Mouse (Mus musculus) forebrain, embryonic 10.5 days (tissue): Measurements from ENCODE around the gene Ccnk. TPM values are rescaled to one million over a fixed set of nuclear protein-coding genes. Genes with fewer than 3 reads are reported as not detected.
A peak's percentile ranks its signal among the peaks of the same experiment; 100 is the strongest.

Experiments
- DNase-seq: peaks from one replicate; pipeline ENCODE4 v3.0.0-alpha.2; 2017; ENCODE audit warnings: low spot score; ENCODE audit errors: extremely low spot score
- H3K27ac ChIP-seq: fragments of 300-500 bp; sonication (generic); 2 replicates; pipeline ENCODE4 v1.5.1; 2016; ENCODE audit warnings: mild to moderate bottlenecking
- H3K27me3 ChIP-seq: fragments of 300-500 bp; sonication (generic); 2 replicates; pipeline ENCODE4 v1.6.1; 2016; ENCODE audit warnings: mild to moderate bottlenecking; ENCODE audit not compliant: poor library complexity, severe bottlenecking
- H3K36me3 ChIP-seq: fragments of 300-500 bp; sonication (generic); replicated peaks from 2 replicates; pipeline ENCODE4 v1.6.1; 2016; ENCODE audit warnings: mild to moderate bottlenecking, moderate library complexity
- H3K4me1 ChIP-seq: fragments of 300-500 bp; sonication (generic); 2 replicates; pipeline ENCODE4 v1.6.1; 2016
- H3K4me3 ChIP-seq: fragments of 300-500 bp; sonication (generic); 2 replicates; pipeline ENCODE4 v1.5.1; 2016; ENCODE audit warnings: mild to moderate bottlenecking, moderate library complexity
- H3K9me3 ChIP-seq: fragments of 300-500 bp; sonication (generic); 2 replicates; pipeline ENCODE4 v1.6.1; 2016; ENCODE audit warnings: mild to moderate bottlenecking, moderate library complexity
- WGBS: fragments of 180-500 bp; shearing (Covaris S2); methylation state at CpG from one replicate; pipeline ENCODE4 v1.1.7; 2016; 5-methylcytosine and 5-hydroxymethylcytosine counted together
- polyA plus RNA-seq: library from polyadenylated mRNA; unstranded; fragments of >200 nt; fragmentation: Nextera tagmentation; extraction: Ambion mirVana; gene quantifications from 2 replicates; pipeline ENCODE4 v1.2.1, GENCODE M21; 2016

Gene Ccnk
- polyA plus RNA-seq = 3.2 and 3.9 TPM in 2 replicates

GRCm38 (mm10) chr12:108179321-108180266 lies at the start of gene Ccnk:
TSS of gene Ccnk (plus strand) at chr12:108179579.
- WGBS = under 1% methylated on average over 82 of the region's 82 CpGs
- Histone ChIP-seq H3K36me3 (peaks cover 29% of the 10 kb centered on the region), H3K27me3 (no peaks in the 10 kb centered on the region), H3K4me3 (peak within 1 kb of the TSS; percentile 98), H3K9me3 (no peaks in the 10 kb centered on the region), H3K27ac (peak within 1 kb of the TSS; percentile 95), H3K4me1 (peaks cover 37% of the 10 kb centered on the region)
- DNase-seq = peak; percentile 98

- H3K9me3 ChIP-seq = no peaks in the 10 kb centered on the region
- H3K4me1 ChIP-seq = 0 out of 2 replicates have a peak, but pooled peaks cover 5% of the 10 kb centered on the region
- no peak overlapping the region for H3K27ac ChIP-seq
- peaks cover 78% of the 10 kb centered on the region for H3K36me3 ChIP-seq
- 95% methylated on average over 8 of the region's 8 CpGs for WGBS
- no peaks in the 10 kb centered on the region for H3K27me3 ChIP-seq
- no peak for DNase-seq
- no peak overlapping the region for H3K4me3 ChIP-seq
Measured at GRCm38 (mm10) chr12:108132450-108133070, 46.8 kb upstream of the Ccnk start.

GRCm38 (mm10) chr12:108133181-108133580 lies 46.2 kb upstream of the Ccnk start:
- Histone ChIP-seq H3K27ac (no peak overlapping the region), H3K4me1 (0 out of 2 replicates have a peak, but pooled peaks cover 5% of the 10 kb centered on the region), H3K27me3 (no peaks in the 10 kb centered on the region), H3K9me3 (no peaks in the 10 kb centered on the region), H3K4me3 (no peak overlapping the region), H3K36me3 (peaks cover 76% of the 10 kb centered on the region)
- 85% methylated on average over 2 of the region's 2 CpGs for WGBS
- no peak for DNase-seq

- 94% methylated on average over 6 of the region's 6 CpGs for WGBS
- no peaks in the 10 kb centered on the region for H3K9me3 ChIP-seq
Measured at GRCm38 (mm10) chr12:108135610-108136208, 43.7 kb upstream of the Ccnk start.

GRCm38 (mm10) chr12:108143624-108144498 lies 35.5 kb upstream of the Ccnk start:
- Histone ChIP-seq H3K27me3 (no peaks in the 10 kb centered on the region), H3K4me3 (no peak overlapping the region), H3K9me3 (no peaks in the 10 kb centered on the region), H3K27ac (no peak overlapping the region), H3K4me1 (no peaks in the 10 kb centered on the region), H3K36me3 (peaks cover 64% of the 10 kb centered on the region)
- 88% methylated on average over 5 of the region's 5 CpGs for WGBS
- DNase-seq = no peak

More at GRCm38 (mm10) chr12:108135610-108136208, 43.7 kb upstream of the Ccnk start:
- DNase-seq = no peak
- Histone ChIP-seq H3K27me3 (no peaks in the 10 kb centered on the region), H3K4me3 (no peak overlapping the region), H3K36me3 (peaks cover 67% of the 10 kb centered on the region), H3K4me1 (0 out of 2 replicates have a peak, but pooled peaks cover 5% of the 10 kb centered on the region), H3K27ac (no peak overlapping the region)

GRCm38 (mm10) chr12:108145198-108145597 lies 34.2 kb upstream of the Ccnk start:
- Histone ChIP-seq H3K4me3 (no peak overlapping the region), H3K4me1 (no peaks in the 10 kb centered on the region), H3K9me3 (no peaks in the 10 kb centered on the region), H3K27ac (no peak overlapping the region), H3K27me3 (no peaks in the 10 kb centered on the region), H3K36me3 (peaks cover 62% of the 10 kb centered on the region)
- WGBS = 93% methylated on average over 3 of the region's 3 CpGs
- DNase-seq = no peak

- DNase-seq = no peak
- H3K9me3 ChIP-seq = no peaks in the 10 kb centered on the region
- H3K4me1 ChIP-seq = no peaks in the 10 kb centered on the region
- peaks cover 66% of the 10 kb centered on the region for H3K36me3 ChIP-seq
- no peak overlapping the region for H3K27ac ChIP-seq
- WGBS = 81% methylated on average over 3 of the region's 3 CpGs
- no peak overlapping the region for H3K4me3 ChIP-seq
- H3K27me3 ChIP-seq = no peaks in the 10 kb centered on the region
Measured at GRCm38 (mm10) chr12:108149764-108150163, 29.6 kb upstream of the Ccnk start.

GRCm38 (mm10) chr12:108152743-108153142 lies 26.6 kb upstream of the Ccnk start:
- Histone ChIP-seq H3K9me3 (no peaks in the 10 kb centered on the region), H3K36me3 (peaks cover 66% of the 10 kb centered on the region), H3K27me3 (no peaks in the 10 kb centered on the region), H3K4me1 (no peaks in the 10 kb centered on the region), H3K27ac (no peak overlapping the region), H3K4me3 (no peak overlapping the region)
- no peak for DNase-seq
- WGBS = 97% methylated on average over 2 of the region's 2 CpGs

GRCm38 (mm10) chr12:108159863-108160262 lies 19.5 kb upstream of the Ccnk start:
- Histone ChIP-seq H3K9me3 (no peaks in the 10 kb centered on the region), H3K4me1 (no peaks in the 10 kb centered on the region), H3K36me3 (peaks cover 81% of the 10 kb centered on the region), H3K27me3 (no peaks in the 10 kb centered on the region), H3K4me3 (no peak overlapping the region), H3K27ac (no peak overlapping the region)
- no peak for DNase-seq

GRCm38 (mm10) chr12:108162036-108162435 lies 17.3 kb upstream of the Ccnk start:
- Histone ChIP-seq H3K27ac (no peak overlapping the region), H3K4me3 (no peak overlapping the region), H3K27me3 (no peaks in the 10 kb centered on the region), H3K9me3 (no peaks in the 10 kb centered on the region), H3K4me1 (no peaks in the 10 kb centered on the region), H3K36me3 (peaks cover 67% of the 10 kb centered on the region)
- 93% methylated on average over 1 of the region's 1 CpGs for WGBS
- DNase-seq = no peak

GRCm38 (mm10) chr12:108163706-108164105 lies 15.7 kb upstream of the Ccnk start:
- Histone ChIP-seq H3K4me3 (no peak overlapping the region), H3K36me3 (peaks cover 54% of the 10 kb centered on the region), H3K27ac (no peak overlapping the region), H3K4me1 (no peaks in the 10 kb centered on the region), H3K27me3 (no peaks in the 10 kb centered on the region), H3K9me3 (no peaks in the 10 kb centered on the region)
- no peak for DNase-seq
- WGBS = 88% methylated on average over 3 of the region's 3 CpGs

GRCm38 (mm10) chr12:108168909-108169308 lies 10.5 kb upstream of the Ccnk start:
- Histone ChIP-seq H3K4me1 (peaks cover 7% of the 10 kb centered on the region; the same call in 1 of the 2 replicates), H3K36me3 (peaks cover 4% of the 10 kb centered on the region), H3K9me3 (no peaks in the 10 kb centered on the region), H3K27ac (no peak overlapping the region), H3K4me3 (no peak overlapping the region), H3K27me3 (no peaks in the 10 kb centered on the region)
- DNase-seq = no peak
- WGBS = 91% methylated on average over 3 of the region's 3 CpGs
